In the genomic region with DNA sequence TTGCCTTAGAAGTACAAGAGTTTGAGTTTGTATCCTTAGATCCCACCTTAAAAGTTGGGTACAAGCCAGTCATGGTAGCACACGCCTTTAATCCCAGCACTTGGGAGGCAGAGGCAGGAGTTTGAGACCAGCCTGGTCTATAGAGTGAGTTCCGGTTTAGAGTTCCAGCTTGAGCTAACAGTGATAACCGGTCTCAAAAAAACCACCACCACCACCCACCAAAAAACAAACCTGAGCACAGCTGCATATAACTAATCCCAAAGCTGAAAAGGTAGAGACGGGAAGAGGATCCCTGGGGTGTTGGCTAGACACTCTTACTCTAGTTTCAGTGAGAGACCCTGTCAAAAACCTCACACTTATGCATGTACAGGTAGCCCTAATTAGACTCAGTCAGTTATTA, we compare ENCODE assay signal across 1 mouse cellular context.
A peak's percentile ranks its signal among the peaks of the same experiment; 100 is the strongest.
TF ChIP-seq lines count a peak whose summit lies in the region.

No protein-coding gene starts in this region.

TF ChIP-seq in MEL, 35 proteins besides CTCF, POLR2A, EP300 and RAD21:
- TF ChIP-seq POLR2AphosphoS2 (IDR thresholded peaks at IDR 0.05; ENCODE audit: low read length) (no peak), TAL1 (IDR thresholded peaks at IDR 0.05; ENCODE audit: low read length) (peak; percentile 18; the same call in 1 of the 2 replicates), MEF2A (IDR thresholded peaks at IDR 0.05; ENCODE audit: extremely low read depth, insufficient replicate concordance, low read depth, low read length, poor library complexity, severe bottlenecking) (no peak), MAX (IDR thresholded peaks at IDR 0.05; ENCODE audit: low read length) (no peak), RCOR1 (IDR thresholded peaks at IDR 0.05; ENCODE audit: low read depth, low read length) (no peak), ETS1 (IDR thresholded peaks at IDR 0.05; ENCODE audit: low read depth, low read length) (0 out of 2 replicates have a peak, but pooled peaks have one; percentile 10), TBP (IDR thresholded peaks at IDR 0.05; ENCODE audit: low read depth, low read length) (no peak), SMC3 (IDR thresholded peaks at IDR 0.05; ENCODE audit: low read depth, low read length) (no peak), CHD2 (IDR thresholded peaks at IDR 0.05; ENCODE audit: low read length) (no peak), SIN3A (IDR thresholded peaks at IDR 0.05; ENCODE audit: low read length) (0 out of 2 replicates have a peak, but pooled peaks have one; percentile 45), GABPA (IDR thresholded peaks at IDR 0.05; ENCODE audit: low read depth, low read length) (no peak), ZNF384 (IDR thresholded peaks at IDR 0.05; ENCODE audit: low read depth, low read length) (peak; percentile 51), TCF12 (IDR thresholded peaks at IDR 0.05; ENCODE audit: low read depth, low read length) (peak; percentile 39; the same call in 1 of the 2 replicates)
